Mouse (Mus musculus) testis, adult 2 months (tissue): ENCODE measurements around the gene Kcnip3.

ENCODE experiments used
- CTCF ChIP-seq: fragments of 200-500 bp; IDR thresholded peaks from 2 replicates; pipeline ENCODE4 v1.5.1; 2012; ENCODE audit warnings: low read depth, mild to moderate bottlenecking, inconsistent platforms, low read length, moderate library complexity; ENCODE audit not compliant: control insufficient read depth, insufficient read depth, insufficient replicate concordance
- POLR2A ChIP-seq: fragments of 200-500 bp; IDR thresholded peaks from 2 replicates; pipeline ENCODE4 v1.6.1; 2012; ENCODE audit warnings: low read depth, mild to moderate bottlenecking, inconsistent platforms, low read length, moderate library complexity; ENCODE audit not compliant: control insufficient read depth

GRCm38 (mm10) chr2:127470661-127471060 lies 51.2 kb downstream of the Kcnip3 start:
- TF ChIP-seq CTCF, result no peak
- no peak for TF ChIP-seq POLR2A
